ENCODE assay signal across 7 mouse cellular contexts in the genomic region with DNA sequence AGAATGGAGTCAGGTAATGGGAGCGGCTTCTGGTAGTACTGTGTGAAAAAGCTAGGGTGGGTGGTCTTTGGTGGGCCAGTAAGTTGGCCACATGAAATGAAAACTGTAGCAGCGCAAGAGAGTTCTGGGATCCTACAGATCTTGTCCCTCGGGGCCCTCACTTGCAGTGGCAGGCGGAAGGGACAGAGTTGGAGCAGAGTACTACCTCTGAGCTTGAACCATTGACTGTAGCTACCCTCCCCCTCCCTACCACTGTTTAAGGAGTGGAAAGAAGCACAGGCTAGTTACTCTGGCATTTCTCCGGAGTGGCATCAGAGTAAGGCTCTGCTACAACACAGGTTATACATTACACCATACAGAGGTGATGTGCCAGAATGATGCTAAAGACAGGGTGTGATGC. TPM values are rescaled to one million over a fixed set of nuclear protein-coding genes. Genes with fewer than 3 reads are reported as not detected.
DNase-seq lines count a peak whose midpoint lies in the region; ATAC-seq lines count a peak whose summit lies in the region.

No protein-coding gene starts in this region.

- ATAC-seq in neural tube, embryonic 11.5 days (ENCODE audit: insufficient read depth, low FRiP score, low TSS enrichment) = peak; percentile 79
- peak; percentile 10 for ATAC-seq in erythroid progenitor cell, adult 5-6 weeks (replicated peaks; ENCODE audit: low FRiP score, poor library complexity, severe bottlenecking)
- ATAC-seq in limb, embryonic 15.5 days (ENCODE audit: insufficient number of reproducible peaks, low FRiP score, low TSS enrichment, low read depth) = no peak
- ATAC-seq in stomach, embryonic 15.5 days (ENCODE audit: insufficient read depth, low FRiP score, low read depth) = peak; percentile 61; the same call in 1 of the 2 replicates

- no peak overlapping the region for H3K9ac ChIP-seq in neural tube, embryonic 11.5 days (ENCODE audit: low read length)
- peak overlapping the region; percentile 14; the same call in 1 of the 2 replicates for H3K9ac ChIP-seq in limb, embryonic 15.5 days
- no peak overlapping the region for H3K9ac ChIP-seq in stomach, embryonic 15.5 days

- H3K27ac ChIP-seq in neural tube, embryonic 11.5 days (ENCODE audit: low read depth, low read length) = no peak overlapping the region
- H3K27ac ChIP-seq in limb, embryonic 15.5 days = no peak overlapping the region
- no peak overlapping the region for H3K27ac ChIP-seq in stomach, embryonic 15.5 days

- WGBS in neural tube, embryonic 11.5 days = 28% methylated on average over 5 of the region's 5 CpGs
- 32% methylated on average over 5 of the region's 5 CpGs for WGBS in limb, embryonic 15.5 days
- 20% methylated on average over 5 of the region's 5 CpGs for WGBS in stomach, embryonic 15.5 days

- H3K4me2 ChIP-seq in neural tube, embryonic 11.5 days (ENCODE audit: low read depth) = peak overlapping the region; percentile 33
- peak overlapping the region; percentile 40 for H3K4me2 ChIP-seq in limb, embryonic 15.5 days
- H3K4me2 ChIP-seq in stomach, embryonic 15.5 days = peak overlapping the region; percentile 51

- H3K4me3 ChIP-seq in neural tube, embryonic 11.5 days (ENCODE audit: low read depth, low read length) = peak overlapping the region; percentile 28
- H3K4me3 ChIP-seq in limb, embryonic 15.5 days = peak overlapping the region; percentile 49
- peak overlapping the region; percentile 53 for H3K4me3 ChIP-seq in stomach, embryonic 15.5 days (replicated peaks)

- H3K9me3 ChIP-seq in neural tube, embryonic 11.5 days (ENCODE audit: control insufficient read depth, low read length) = no peaks in the 10 kb centered on the region
- no peaks in the 10 kb centered on the region for H3K9me3 ChIP-seq in limb, embryonic 15.5 days
- no peaks in the 10 kb centered on the region for H3K9me3 ChIP-seq in stomach, embryonic 15.5 days

- H3K27me3 ChIP-seq in neural tube, embryonic 11.5 days (ENCODE audit: control insufficient read depth, insufficient read depth, low read length) = no peaks in the 10 kb centered on the region
- no peaks in the 10 kb centered on the region for H3K27me3 ChIP-seq in limb, embryonic 15.5 days
- no peaks in the 10 kb centered on the region for H3K27me3 ChIP-seq in stomach, embryonic 15.5 days (replicated peaks)

- no peaks in the 10 kb centered on the region for H3K4me1 ChIP-seq in neural tube, embryonic 11.5 days (ENCODE audit: control insufficient read depth, insufficient read depth, low read length)
- no peaks in the 10 kb centered on the region for H3K4me1 ChIP-seq in limb, embryonic 15.5 days
- no peaks in the 10 kb centered on the region for H3K4me1 ChIP-seq in stomach, embryonic 15.5 days

- DNase-seq in neural tube, embryonic 11.5 days (ENCODE audit: low spot score) = no peak
- DNase-seq in neural tube, embryonic 10.5 days (ENCODE audit: extremely low spot score, low spot score) = no peak
- no peak for DNase-seq in frontal cortex, postnatal 10 days (ENCODE audit: low spot score in 2 of 2)
- DNase-seq in layer of hippocampus, postnatal 14 days (ENCODE audit: low spot score in 2 of 2) = no peak

- no peaks in the 10 kb centered on the region for H3K36me3 ChIP-seq in neural tube, embryonic 11.5 days (ENCODE audit: control insufficient read depth, insufficient read depth, low read length)
- H3K36me3 ChIP-seq in limb, embryonic 15.5 days = no peaks in the 10 kb centered on the region
- H3K36me3 ChIP-seq in stomach, embryonic 15.5 days = no peaks in the 10 kb centered on the region

RNA-seq across cellular contexts. Expression of a gene that starts 0.3 kb away (rescaled TPM):
- polyA plus RNA-seq in neural tube, embryonic 11.5 days (2014; fragmentation: Nextera tagmentation; extraction: Ambion mirVana) = 17.3 and 19.0 TPM in 2 replicates
- total RNA-seq in erythroid progenitor cell, adult 5-6 weeks (2015; ENCODE audit: low replicate concordance) = 91.9 and 102 TPM in 2 replicates
- 80.8 and 113 TPM in 2 replicates for total RNA-seq in erythroid progenitor cell, adult 5-6 weeks (2017; ENCODE audit: low replicate concordance)
- 24.6 and 29.1 TPM in 2 replicates for polyA plus RNA-seq in limb, embryonic 15.5 days (2015; fragmentation: Nextera tagmentation; extraction: Ambion mirVana)
- polyA plus RNA-seq in stomach, embryonic 15.5 days (2015; fragmentation: Nextera tagmentation; extraction: Ambion mirVana) = 16.2 and 17.1 TPM in 2 replicates
- 10 to 100 TPM in 1 of 2 experiments, 1 to 10 TPM in 1; 8.6 to 14.9 TPM for total RNA-seq in layer of hippocampus, postnatal 14 days (2021)

RNA-seq across cellular contexts. Expression of a gene that starts 0.4 kb away (rescaled TPM):
- polyA plus RNA-seq in neural tube, embryonic 11.5 days (2014; fragmentation: Nextera tagmentation; extraction: Ambion mirVana) = 54.2 and 55.5 TPM in 2 replicates
- 18.0 and 26.3 TPM in 2 replicates for total RNA-seq in erythroid progenitor cell, adult 5-6 weeks (2015; ENCODE audit: low replicate concordance)
- total RNA-seq in erythroid progenitor cell, adult 5-6 weeks (2017; ENCODE audit: low replicate concordance) = 8.3 and 25.5 TPM in 2 replicates
- 36.8 and 43.5 TPM in 2 replicates for polyA plus RNA-seq in limb, embryonic 15.5 days (2015; fragmentation: Nextera tagmentation; extraction: Ambion mirVana)
- 43.4 and 45.7 TPM in 2 replicates for polyA plus RNA-seq in stomach, embryonic 15.5 days (2015; fragmentation: Nextera tagmentation; extraction: Ambion mirVana)
- total RNA-seq in layer of hippocampus, postnatal 14 days (2021) = 10 to 100 TPM; 15.4 to 17.1 TPM

RNA-seq across cellular contexts. Expression of a gene that starts 49.6 kb away (rescaled TPM):
- polyA plus RNA-seq in neural tube, embryonic 11.5 days (2014; fragmentation: Nextera tagmentation; extraction: Ambion mirVana) = 0.11 TPM in 1 of 2 replicates, not detected in the other
- not detected in 2 replicates for total RNA-seq in erythroid progenitor cell, adult 5-6 weeks (2015; ENCODE audit: low replicate concordance)
- 0.98 TPM in 1 of 2 replicates, not detected in the other for total RNA-seq in erythroid progenitor cell, adult 5-6 weeks (2017; ENCODE audit: low replicate concordance)
- polyA plus RNA-seq in limb, embryonic 15.5 days (2015; fragmentation: Nextera tagmentation; extraction: Ambion mirVana) = not detected in 2 replicates
- polyA plus RNA-seq in stomach, embryonic 15.5 days (2015; fragmentation: Nextera tagmentation; extraction: Ambion mirVana) = 27.9 and 30.5 TPM in 2 replicates
- not detected for total RNA-seq in layer of hippocampus, postnatal 14 days (2021)

Comparison
In these comparisons a context has a peak if more than half of its experiments do, and no peak if none do; other contexts are left out.
1. RNA of a gene that starts 49.6 kb away (polyA plus RNA-seq): 27.9 to 30.5 TPM in stomach, embryonic 15.5 days; 0.11 TPM in neural tube, embryonic 11.5 days and not detected in limb, embryonic 15.5 days; every median in the first group is over 10 times any median in the second.
2. Peak in every context shown above with its lines, with median percentiles within 50 percentile points of each other: H3K4me2 ChIP-seq and H3K4me3 ChIP-seq.